Mouse (Mus musculus): ENCODE results near the gene H2-Eb1. TPM values are rescaled to one million over a fixed set of nuclear protein-coding genes. Genes with fewer than 3 reads are reported as not detected.

Gene H2-Eb1
- polyA plus RNA-seq, 1 experiment from 2014 or later: 54.0 TPM

DNA sequence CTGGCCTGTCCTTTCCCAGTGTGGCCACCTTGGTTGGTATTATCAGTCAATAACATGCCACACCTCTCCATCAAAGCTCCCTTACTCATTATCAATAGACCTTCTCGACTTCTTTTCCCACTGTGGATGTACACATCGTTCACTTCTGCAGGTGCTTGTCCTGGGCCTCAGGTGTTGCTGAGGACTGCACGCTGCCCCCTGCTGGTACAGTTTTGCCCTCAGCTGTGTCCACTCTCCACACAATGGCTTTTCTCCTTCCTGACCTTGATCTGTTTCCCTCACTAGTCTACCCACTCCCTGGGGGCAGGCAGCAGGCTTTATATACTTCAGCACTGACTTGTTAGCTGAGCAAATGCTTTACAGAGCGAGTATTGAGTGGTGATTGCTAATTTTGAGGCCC is 19.8 kb upstream of the H2-Eb1 start:
- ATAC-seq (replicated peaks; ENCODE audit: extremely low read depth, insufficient read depth, low FRiP score): no peak
- H3K36me3 ChIP-seq (ENCODE audit: control insufficient read depth, insufficient read depth): no peaks in the 10 kb centered on the region

DNA sequence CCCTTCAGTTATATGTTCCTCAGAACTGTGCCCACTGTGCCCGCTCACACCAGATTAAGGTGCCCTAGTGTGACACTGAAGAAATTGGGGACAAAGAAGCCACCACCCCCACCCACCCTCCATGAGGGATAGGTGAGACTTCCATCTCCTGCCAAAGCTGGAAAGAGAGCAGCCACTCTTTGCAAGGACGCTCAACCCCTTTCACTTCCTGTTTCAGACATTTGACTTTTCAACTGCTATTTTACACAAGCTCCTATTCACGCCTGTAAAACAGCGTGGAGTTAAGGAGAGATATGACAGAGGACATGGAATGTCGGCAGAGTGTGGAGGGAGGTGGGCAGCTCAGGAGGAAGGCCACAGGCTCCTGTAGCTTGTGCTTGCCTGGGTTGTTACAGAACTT is 19.2 kb upstream of the H2-Eb1 start:
- Histone ChIP-seq H3K27me3 (ENCODE audit: control insufficient read depth, insufficient read depth, low read length) (no peaks in the 10 kb centered on the region), H3K4me2 (ENCODE audit: low read depth, low read length) (no peak overlapping the region), H3K36me3 (ENCODE audit: control insufficient read depth, insufficient read depth) (no peaks in the 10 kb centered on the region), H3K27ac (ENCODE audit: low read length) (no peak overlapping the region), H3K4me3 (ENCODE audit: low read length) (no peak overlapping the region), H3K9ac (ENCODE audit: low read length) (no peak overlapping the region), H3K4me1 (ENCODE audit: control insufficient read depth, insufficient read depth, low read length) (no peaks in the 10 kb centered on the region), H3K9me3 (replicated peaks; ENCODE audit: control insufficient read depth, low read length) (no peaks in the 10 kb centered on the region)
- 56% methylated on average over 5 of the region's 5 CpGs for WGBS
- no peak for ATAC-seq (replicated peaks; ENCODE audit: extremely low read depth, insufficient read depth, low FRiP score)

More for the DNA sequence above, 19.8 kb upstream of the H2-Eb1 start:
- Histone ChIP-seq H3K4me1 (ENCODE audit: control insufficient read depth, insufficient read depth, low read length) (no peaks in the 10 kb centered on the region), H3K27me3 (ENCODE audit: control insufficient read depth, insufficient read depth, low read length) (no peaks in the 10 kb centered on the region), H3K4me3 (ENCODE audit: low read length) (no peak overlapping the region), H3K9me3 (replicated peaks; ENCODE audit: control insufficient read depth, low read length) (no peaks in the 10 kb centered on the region), H3K9ac (ENCODE audit: low read length) (no peak overlapping the region), H3K4me2 (ENCODE audit: low read depth, low read length) (no peak overlapping the region), H3K27ac (ENCODE audit: low read length) (no peak overlapping the region)
- 28% methylated on average over 4 of the region's 4 CpGs for WGBS

DNA sequence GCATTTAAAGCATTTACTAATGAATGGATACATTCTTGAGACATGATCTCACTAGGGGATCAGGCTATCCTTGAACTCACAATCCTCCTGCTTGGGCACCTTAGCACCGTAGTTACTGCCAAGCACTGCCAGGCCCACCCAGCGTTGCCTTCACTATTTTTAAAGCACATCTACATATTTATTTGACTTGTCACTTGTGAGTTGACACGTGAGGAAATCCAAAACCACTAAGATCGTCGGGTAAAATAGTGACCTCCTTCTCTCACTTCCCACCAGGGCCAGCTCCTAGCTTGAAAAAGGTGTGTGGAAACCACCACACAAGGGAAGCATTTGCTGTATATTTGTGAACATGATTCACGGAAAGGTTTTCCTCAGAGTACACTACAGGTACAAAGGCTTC is 18.7 kb upstream of the H2-Eb1 start:
- Histone ChIP-seq H3K27me3 (ENCODE audit: control insufficient read depth, insufficient read depth, low read length) (no peaks in the 10 kb centered on the region), H3K4me3 (ENCODE audit: low read length) (no peak overlapping the region), H3K4me2 (ENCODE audit: low read depth, low read length) (no peak overlapping the region), H3K9me3 (replicated peaks; ENCODE audit: control insufficient read depth, low read length) (no peaks in the 10 kb centered on the region), H3K4me1 (ENCODE audit: control insufficient read depth, insufficient read depth, low read length) (no peaks in the 10 kb centered on the region), H3K27ac (ENCODE audit: low read length) (no peak overlapping the region), H3K9ac (ENCODE audit: low read length) (no peak overlapping the region), H3K36me3 (ENCODE audit: control insufficient read depth, insufficient read depth) (no peaks in the 10 kb centered on the region)
- ATAC-seq (replicated peaks; ENCODE audit: extremely low read depth, insufficient read depth, low FRiP score): no peak
- WGBS: 54% methylated on average over 6 of the region's 6 CpGs

DNA sequence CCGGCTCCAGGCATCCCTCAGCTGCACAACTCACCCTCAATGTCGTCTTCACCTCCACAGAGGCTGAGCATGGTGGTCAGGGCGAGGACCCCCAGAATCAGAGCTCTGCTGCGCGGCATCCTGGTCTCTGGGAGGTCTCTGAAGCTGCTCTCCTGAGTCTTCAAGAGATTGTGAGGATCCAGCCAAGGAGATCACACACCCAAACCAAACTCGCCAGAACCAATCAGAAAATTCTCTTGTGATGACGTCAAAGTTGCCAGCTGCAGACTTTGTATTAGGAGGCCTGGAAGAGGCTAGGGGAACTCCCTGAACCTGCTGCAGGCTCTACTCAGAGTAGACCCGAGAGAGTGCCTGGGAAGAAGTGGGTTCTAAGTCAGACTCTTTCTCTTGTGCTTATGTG is 18.0 kb upstream of the H2-Eb1 start, which contains the start of gene H2-Aa:
Gene H2-Aa, minus strand, starts transcription at position 176 of the 400 bp plus-strand sequence.
- no peaks in the 10 kb centered on the region for H3K9me3 ChIP-seq (replicated peaks; ENCODE audit: control insufficient read depth, low read length)
- peak; percentile 81 for ATAC-seq (replicated peaks; ENCODE audit: extremely low read depth, insufficient read depth, low FRiP score)
- no peaks in the 10 kb centered on the region for H3K27me3 ChIP-seq (ENCODE audit: control insufficient read depth, insufficient read depth, low read length)
- H3K4me2 ChIP-seq (ENCODE audit: low read depth, low read length): no peak within 1 kb of the TSS
- H3K4me3 ChIP-seq (ENCODE audit: low read length): no peak within 1 kb of the TSS; the same call in 1 of the 2 replicates
- no peak within 1 kb of the TSS for H3K9ac ChIP-seq (ENCODE audit: low read length)
- no peaks in the 10 kb centered on the region for H3K36me3 ChIP-seq (ENCODE audit: control insufficient read depth, insufficient read depth)
- no peaks in the 10 kb centered on the region for H3K4me1 ChIP-seq (ENCODE audit: control insufficient read depth, insufficient read depth, low read length)
- H3K27ac ChIP-seq (ENCODE audit: low read length): no peak within 1 kb of the TSS
- WGBS: 13% methylated on average over 8 of the region's 8 CpGs

DNA sequence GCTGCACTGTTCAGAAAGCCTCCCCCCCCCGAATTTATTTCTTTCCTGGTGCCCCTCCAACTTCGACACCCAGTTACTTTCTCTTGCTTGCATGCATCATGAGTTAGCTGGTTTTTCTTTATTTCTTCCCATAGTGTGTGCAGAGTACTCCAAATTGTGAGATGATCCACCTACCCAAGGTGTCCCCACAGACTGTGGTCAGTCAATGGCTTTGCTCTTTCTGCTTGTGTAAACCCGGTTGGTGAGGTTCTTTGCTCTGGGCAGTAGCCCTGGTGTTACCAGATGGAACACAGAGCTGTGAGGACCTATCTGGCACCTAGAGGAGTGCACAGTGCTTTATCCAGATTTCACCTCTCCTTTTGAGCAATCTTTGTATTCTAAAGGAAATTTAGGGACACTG is 17.5 kb upstream of the H2-Eb1 start:
- Histone ChIP-seq H3K27ac (ENCODE audit: low read length) (no peak overlapping the region), H3K4me3 (ENCODE audit: low read length) (no peak overlapping the region), H3K4me2 (ENCODE audit: low read depth, low read length) (no peak overlapping the region), H3K4me1 (ENCODE audit: control insufficient read depth, insufficient read depth, low read length) (no peaks in the 10 kb centered on the region), H3K9me3 (replicated peaks; ENCODE audit: control insufficient read depth, low read length) (no peaks in the 10 kb centered on the region), H3K9ac (ENCODE audit: low read length) (no peak overlapping the region), H3K27me3 (ENCODE audit: control insufficient read depth, insufficient read depth, low read length) (no peaks in the 10 kb centered on the region), H3K36me3 (ENCODE audit: control insufficient read depth, insufficient read depth) (no peaks in the 10 kb centered on the region)
- 57% methylated on average over 3 of the region's 3 CpGs for WGBS
- ATAC-seq (replicated peaks; ENCODE audit: extremely low read depth, insufficient read depth, low FRiP score): no peak

DNA sequence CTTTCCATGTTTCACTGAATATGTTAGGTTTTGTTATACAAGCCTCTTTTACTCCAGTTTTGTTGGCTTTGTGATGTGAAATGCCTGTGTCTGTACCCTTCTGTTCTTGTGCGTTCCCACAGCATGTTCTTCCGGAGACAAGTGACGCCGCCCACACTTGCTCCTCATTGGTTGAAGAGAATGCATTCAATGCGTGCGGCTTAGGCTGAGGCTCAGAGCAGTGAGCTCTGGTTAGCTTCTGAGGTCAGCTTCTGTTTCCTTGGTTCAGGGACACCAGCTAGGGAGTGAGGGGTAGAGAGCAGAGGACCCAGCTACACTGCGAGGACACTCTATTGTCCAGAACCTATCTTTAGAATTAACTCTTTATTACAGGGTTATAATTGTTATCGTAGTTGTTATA is 14.1 kb upstream of the H2-Eb1 start:
- Histone ChIP-seq H3K27me3 (ENCODE audit: control insufficient read depth, insufficient read depth, low read length) (no peaks in the 10 kb centered on the region), H3K4me2 (ENCODE audit: low read depth, low read length) (no peak overlapping the region), H3K27ac (ENCODE audit: low read length) (no peak overlapping the region), H3K36me3 (ENCODE audit: control insufficient read depth, insufficient read depth) (no peaks in the 10 kb centered on the region), H3K4me1 (ENCODE audit: control insufficient read depth, insufficient read depth, low read length) (no peaks in the 10 kb centered on the region; the same call in 1 of the 2 replicates), H3K9me3 (replicated peaks; ENCODE audit: control insufficient read depth, low read length) (no peaks in the 10 kb centered on the region), H3K9ac (ENCODE audit: low read length) (no peak overlapping the region), H3K4me3 (ENCODE audit: low read length) (no peak overlapping the region)
- 14% methylated on average over 8 of the region's 8 CpGs for WGBS
- ATAC-seq (replicated peaks; ENCODE audit: extremely low read depth, insufficient read depth, low FRiP score): peak; percentile 80

DNA sequence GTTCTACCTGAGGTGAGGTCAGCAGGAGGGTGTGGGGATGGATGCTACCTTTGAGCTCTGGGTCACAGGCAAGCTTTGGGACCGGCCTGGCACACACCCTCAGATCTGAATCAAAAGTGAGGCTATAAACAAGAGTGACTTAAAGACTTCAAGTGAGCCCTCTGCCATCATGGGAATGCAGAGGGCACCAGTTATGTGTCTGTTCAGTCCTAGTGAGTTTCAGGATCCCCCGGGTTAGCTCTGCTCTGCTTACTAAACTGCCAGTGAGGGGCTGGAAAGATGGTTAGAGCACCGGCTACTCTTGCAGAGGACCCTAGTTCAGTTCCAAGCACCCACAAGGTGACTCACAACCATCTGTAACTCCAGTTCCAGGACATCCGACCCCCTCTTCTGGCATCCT is 13.1 kb upstream of the H2-Eb1 start:
- no peaks in the 10 kb centered on the region for H3K9me3 ChIP-seq (replicated peaks; ENCODE audit: control insufficient read depth, low read length)
- no peak overlapping the region for H3K9ac ChIP-seq (ENCODE audit: low read length)
- ATAC-seq (replicated peaks; ENCODE audit: extremely low read depth, insufficient read depth, low FRiP score): no peak
- no peaks in the 10 kb centered on the region for H3K36me3 ChIP-seq (ENCODE audit: control insufficient read depth, insufficient read depth)
- H3K4me2 ChIP-seq (ENCODE audit: low read depth, low read length): no peak overlapping the region
- no peak overlapping the region for H3K4me3 ChIP-seq (ENCODE audit: low read length)
- 81% methylated on average over 4 of the region's 4 CpGs for WGBS
- no peaks in the 10 kb centered on the region for H3K27me3 ChIP-seq (ENCODE audit: control insufficient read depth, insufficient read depth, low read length)
- H3K27ac ChIP-seq (ENCODE audit: low read length): no peak overlapping the region
- H3K4me1 ChIP-seq (ENCODE audit: control insufficient read depth, insufficient read depth, low read length): no peaks in the 10 kb centered on the region; the same call in 1 of the 2 replicates

DNA sequence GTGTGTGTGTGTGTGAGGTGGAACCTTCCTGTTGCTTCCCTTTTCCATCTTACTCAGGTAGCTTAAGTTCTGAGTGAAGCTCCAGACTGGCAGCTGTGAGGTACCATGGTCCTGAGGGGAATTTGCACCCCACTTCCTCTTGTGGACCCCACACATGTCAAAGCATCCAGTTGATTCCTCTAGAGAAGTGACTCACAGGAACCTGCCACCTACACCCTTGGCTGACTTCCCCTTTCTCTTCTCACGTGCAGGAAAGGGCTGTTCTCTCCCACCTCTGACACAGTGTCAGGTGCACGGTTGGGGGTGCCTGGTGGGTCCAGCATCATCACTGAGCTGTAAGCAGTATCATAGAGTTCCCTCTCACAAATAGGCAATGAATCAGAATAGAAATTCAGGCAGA is 12.1 kb upstream of the H2-Eb1 start:
- ATAC-seq (replicated peaks; ENCODE audit: extremely low read depth, insufficient read depth, low FRiP score): no peak
- H3K4me3 ChIP-seq (ENCODE audit: low read length): no peak overlapping the region
- no peak overlapping the region for H3K27ac ChIP-seq (ENCODE audit: low read length)
- no peak overlapping the region for H3K4me2 ChIP-seq (ENCODE audit: low read depth, low read length)
- WGBS: 41% methylated on average over 2 of the region's 2 CpGs
- no peak overlapping the region for H3K9ac ChIP-seq (ENCODE audit: low read length)
- no peaks in the 10 kb centered on the region; the same call in 1 of the 2 replicates for H3K4me1 ChIP-seq (ENCODE audit: control insufficient read depth, insufficient read depth, low read length)
- no peaks in the 10 kb centered on the region for H3K27me3 ChIP-seq (ENCODE audit: control insufficient read depth, insufficient read depth, low read length)
- H3K9me3 ChIP-seq (replicated peaks; ENCODE audit: control insufficient read depth, low read length): no peaks in the 10 kb centered on the region
- no peaks in the 10 kb centered on the region for H3K36me3 ChIP-seq (ENCODE audit: control insufficient read depth, insufficient read depth)

DNA sequence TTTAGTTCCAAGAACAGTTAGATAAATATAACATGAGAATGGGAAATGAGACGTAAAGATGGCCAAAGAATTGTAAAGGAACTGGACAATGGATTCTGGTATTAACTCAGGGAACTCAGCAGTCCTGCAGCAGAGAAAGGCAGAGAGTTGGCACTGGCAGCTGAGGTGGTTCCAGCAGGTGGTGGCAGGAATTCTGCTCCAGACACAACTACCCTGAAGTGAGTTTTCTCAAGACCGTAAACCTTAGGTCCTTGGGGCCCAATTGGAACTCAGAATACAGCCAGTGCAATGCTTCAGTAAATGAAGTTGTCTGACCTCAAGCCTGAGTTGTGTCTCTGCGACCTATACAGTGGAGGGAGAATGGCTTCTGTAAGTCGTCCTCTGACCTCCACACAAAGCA is 11.4 kb upstream of the H2-Eb1 start:
- H3K4me2 ChIP-seq (ENCODE audit: low read depth, low read length): no peak overlapping the region
- WGBS: 65% methylated on average over 4 of the region's 4 CpGs
- H3K9ac ChIP-seq (ENCODE audit: low read length): no peak overlapping the region
- no peaks in the 10 kb centered on the region for H3K9me3 ChIP-seq (replicated peaks; ENCODE audit: control insufficient read depth, low read length)
- no peak overlapping the region for H3K4me3 ChIP-seq (ENCODE audit: low read length)
- H3K36me3 ChIP-seq (ENCODE audit: control insufficient read depth, insufficient read depth): no peaks in the 10 kb centered on the region
- H3K27ac ChIP-seq (ENCODE audit: low read length): no peak overlapping the region
- H3K4me1 ChIP-seq (ENCODE audit: control insufficient read depth, insufficient read depth, low read length): no peaks in the 10 kb centered on the region; the same call in 1 of the 2 replicates
- H3K27me3 ChIP-seq (ENCODE audit: control insufficient read depth, insufficient read depth, low read length): no peaks in the 10 kb centered on the region
- no peak for ATAC-seq (replicated peaks; ENCODE audit: extremely low read depth, insufficient read depth, low FRiP score)

DNA sequence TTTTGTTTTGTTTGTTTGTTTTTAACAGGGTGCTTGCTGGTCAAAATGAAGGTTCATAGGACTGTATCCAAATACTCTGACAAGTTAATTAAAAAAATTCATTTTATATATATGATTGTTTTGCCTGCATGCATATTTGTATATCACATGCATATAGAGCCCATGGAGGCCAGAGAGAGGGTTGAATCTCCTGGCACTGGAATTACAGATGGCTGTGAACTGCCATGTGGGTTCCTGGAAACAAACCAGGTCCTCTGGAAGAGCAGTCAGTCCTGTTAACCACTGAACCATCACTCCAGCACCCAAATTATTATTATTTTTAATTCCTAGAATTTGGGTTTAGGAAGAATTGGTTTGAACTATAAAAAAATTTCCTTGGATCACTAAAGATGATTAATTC is 10.4 kb upstream of the H2-Eb1 start:
- H3K27ac ChIP-seq (ENCODE audit: low read length): no peak overlapping the region
- H3K4me1 ChIP-seq (ENCODE audit: control insufficient read depth, insufficient read depth, low read length): no peaks in the 10 kb centered on the region; the same call in 1 of the 2 replicates
- no peak overlapping the region for H3K4me3 ChIP-seq (ENCODE audit: low read length)
- no peak for ATAC-seq (replicated peaks; ENCODE audit: extremely low read depth, insufficient read depth, low FRiP score)
- no peaks in the 10 kb centered on the region for H3K36me3 ChIP-seq (ENCODE audit: control insufficient read depth, insufficient read depth)
- H3K9me3 ChIP-seq (replicated peaks; ENCODE audit: control insufficient read depth, low read length): no peaks in the 10 kb centered on the region
- H3K27me3 ChIP-seq (ENCODE audit: control insufficient read depth, insufficient read depth, low read length): no peaks in the 10 kb centered on the region
- H3K4me2 ChIP-seq (ENCODE audit: low read depth, low read length): no peak overlapping the region
- no peak overlapping the region for H3K9ac ChIP-seq (ENCODE audit: low read length)
